27 mouse cellular contexts compared by ENCODE assay signal in the genomic region with DNA sequence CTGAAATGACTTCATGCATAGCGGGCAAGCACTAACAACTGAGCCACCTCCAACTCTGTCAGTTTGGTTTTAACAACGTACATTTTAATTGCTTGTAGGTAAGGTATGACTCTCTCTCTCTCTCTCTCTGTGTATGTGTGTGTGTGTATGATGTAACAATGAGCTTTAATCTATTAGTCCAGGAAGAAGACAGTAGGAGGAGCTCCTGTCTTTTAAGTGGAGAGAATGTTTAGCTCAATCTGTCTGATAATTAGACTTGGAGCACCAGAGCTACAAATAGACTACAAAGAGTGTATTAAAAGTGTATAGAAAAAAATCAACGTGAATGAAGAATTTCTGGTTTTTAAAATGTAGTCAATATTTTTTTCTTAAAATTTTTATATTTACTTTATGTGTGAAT. TPM values are rescaled to one million over a fixed set of nuclear protein-coding genes. Genes with fewer than 3 reads are reported as not detected.
A peak's percentile ranks its signal among the peaks of the same experiment; 100 is the strongest.
DNase-seq lines count a peak whose midpoint lies in the region; ATAC-seq and TF ChIP-seq lines count a peak whose summit lies in the region.
"Had no signal": no experiment of that assay in that cellular context is flagged by ENCODE, and none has a peak within 500 bp of the region (broad histone marks: within the 10 kb centered on the region; RNA-seq: fewer than 3 reads in every experiment).

No protein-coding gene starts in this region.

- TF ChIP-seq EP300 in heart, postnatal 0 days (IDR thresholded peaks at IDR 0.05; ENCODE audit: low read depth): no peak
- TF ChIP-seq EP300 in stomach, postnatal 0 days (optimal IDR thresholded peaks at IDR 0.05): no peak

- no peaks in the 10 kb centered on the region for H3K36me3 ChIP-seq in heart, postnatal 0 days (replicated peaks; ENCODE audit: control insufficient read depth, insufficient read depth, low read length)
- H3K36me3 ChIP-seq in midbrain, postnatal 0 days (ENCODE audit: insufficient read depth, low read length): no peaks in the 10 kb centered on the region
- H3K36me3 ChIP-seq in midbrain, embryonic 16.5 days (ENCODE audit: control insufficient read depth, insufficient read depth, low read length): no peaks in the 10 kb centered on the region
- H3K36me3 ChIP-seq in stomach, postnatal 0 days (ENCODE audit: control insufficient read depth, insufficient read depth, low read length): no peaks in the 10 kb centered on the region
- H3K36me3 ChIP-seq: embryonic facial prominence, embryonic 10.5 days; embryonic facial prominence, embryonic 13.5 days; forebrain, embryonic 12.5 days; forebrain, embryonic 15.5 days; hindbrain, embryonic 12.5 days; hindbrain, embryonic 15.5 days had no signal

- peaks cover 6% of the 10 kb centered on the region; the same call in 1 of the 2 replicates for H3K4me1 ChIP-seq in heart, postnatal 0 days (ENCODE audit: control insufficient read depth, insufficient read depth)
- no peaks in the 10 kb centered on the region for H3K4me1 ChIP-seq in midbrain, postnatal 0 days (ENCODE audit: insufficient read depth, low read length)
- no peaks in the 10 kb centered on the region for H3K4me1 ChIP-seq in midbrain, embryonic 16.5 days (ENCODE audit: control insufficient read depth, insufficient read depth, low read length)
- peaks cover under 1% of the 10 kb centered on the region; the same call in 1 of the 2 replicates for H3K4me1 ChIP-seq in stomach, postnatal 0 days (replicated peaks; ENCODE audit: control insufficient read depth, insufficient read depth)
- H3K4me1 ChIP-seq: forebrain, embryonic 12.5 days; forebrain, embryonic 15.5 days; hindbrain, embryonic 12.5 days; hindbrain, embryonic 15.5 days had no signal

- no peak overlapping the region for H3K4me3 ChIP-seq in heart, postnatal 0 days (ENCODE audit: low read depth, low read length)
- no peak overlapping the region for H3K4me3 ChIP-seq in layer of hippocampus, adult 2 months
- H3K4me3 ChIP-seq in midbrain, postnatal 0 days (ENCODE audit: low read depth, low read length): no peak overlapping the region
- H3K4me3 ChIP-seq in midbrain, embryonic 16.5 days (ENCODE audit: low read depth, low read length): no peak overlapping the region
- H3K4me3 ChIP-seq in stomach, postnatal 0 days (ENCODE audit: low read depth, low read length): no peak overlapping the region
- H3K4me3 ChIP-seq: embryonic facial prominence, embryonic 10.5 days; embryonic facial prominence, embryonic 13.5 days; erythroblast, embryonic 14.5 days; forebrain, embryonic 12.5 days; forebrain, embryonic 15.5 days; hindbrain, embryonic 12.5 days; hindbrain, embryonic 15.5 days had no signal

- no peak overlapping the region for H3K9ac ChIP-seq in heart, postnatal 0 days (replicated peaks; ENCODE audit: low read depth, low read length)
- H3K9ac ChIP-seq in midbrain, postnatal 0 days (replicated peaks; ENCODE audit: low read length, poor library complexity, severe bottlenecking): no peak overlapping the region
- no peak overlapping the region for H3K9ac ChIP-seq in midbrain, embryonic 16.5 days (ENCODE audit: low read depth, low read length)
- no peak overlapping the region for H3K9ac ChIP-seq in stomach, postnatal 0 days (ENCODE audit: low read length)
- H3K9ac ChIP-seq: embryonic facial prominence, embryonic 13.5 days; forebrain, embryonic 12.5 days; forebrain, embryonic 15.5 days; hindbrain, embryonic 12.5 days; hindbrain, embryonic 15.5 days had no signal

- WGBS in heart, postnatal 0 days: 60% methylated on average over 3 of the region's 3 CpGs
- WGBS in midbrain, postnatal 0 days: 84% methylated on average over 3 of the region's 3 CpGs
- WGBS in midbrain, embryonic 16.5 days: 89% methylated on average over 3 of the region's 3 CpGs
- 75% methylated on average over 3 of the region's 3 CpGs for WGBS in stomach, postnatal 0 days

- no peaks in the 10 kb centered on the region for H3K27me3 ChIP-seq in heart, postnatal 0 days (ENCODE audit: control insufficient read depth, insufficient read depth, low read length)
- H3K27me3 ChIP-seq in midbrain, postnatal 0 days (ENCODE audit: insufficient read depth, low read length): no peaks in the 10 kb centered on the region
- no peaks in the 10 kb centered on the region for H3K27me3 ChIP-seq in midbrain, embryonic 16.5 days (ENCODE audit: control insufficient read depth, insufficient read depth, low read depth, low read length)
- no peaks in the 10 kb centered on the region for H3K27me3 ChIP-seq in stomach, postnatal 0 days (ENCODE audit: control insufficient read depth, insufficient read depth, low read length)
- H3K27me3 ChIP-seq: embryonic facial prominence, embryonic 13.5 days; forebrain, embryonic 12.5 days; forebrain, embryonic 15.5 days; hindbrain, embryonic 12.5 days; hindbrain, embryonic 15.5 days; Patski had no signal

- H3K27ac ChIP-seq in heart, postnatal 0 days (ENCODE audit: low read depth): no peak overlapping the region
- H3K27ac ChIP-seq in layer of hippocampus, adult 2 months: no peak overlapping the region
- no peak overlapping the region for H3K27ac ChIP-seq in midbrain, postnatal 0 days (ENCODE audit: low read depth, low read length)
- no peak overlapping the region for H3K27ac ChIP-seq in midbrain, embryonic 16.5 days (ENCODE audit: low read length)
- H3K27ac ChIP-seq in stomach, postnatal 0 days (replicated peaks): no peak overlapping the region
- H3K27ac ChIP-seq: embryonic facial prominence, embryonic 10.5 days; embryonic facial prominence, embryonic 13.5 days; forebrain, embryonic 12.5 days; forebrain, embryonic 15.5 days; hindbrain, embryonic 12.5 days; hindbrain, embryonic 15.5 days had no signal

- no peak for ATAC-seq in heart, postnatal 0 days (ENCODE audit: insufficient read depth, low read depth)
- ATAC-seq in midbrain, postnatal 0 days (ENCODE audit: low FRiP score): no peak
- ATAC-seq in midbrain, embryonic 16.5 days: no peak
- no peak for ATAC-seq in stomach, postnatal 0 days (ENCODE audit: low FRiP score, low TSS enrichment)
- ATAC-seq: CD4-positive, CD25-positive, alpha-beta regulatory T cell, adult 4 months; forebrain, embryonic 15.5 days; Patski had no signal

- no peak overlapping the region for H3K4me2 ChIP-seq in heart, postnatal 0 days (ENCODE audit: low read depth, low read length)
- H3K4me2 ChIP-seq in midbrain, postnatal 0 days (ENCODE audit: low read depth, low read length, poor library complexity, severe bottlenecking): no peak overlapping the region
- H3K4me2 ChIP-seq in midbrain, embryonic 16.5 days (ENCODE audit: low read length): no peak overlapping the region
- no peak overlapping the region for H3K4me2 ChIP-seq in stomach, postnatal 0 days (replicated peaks; ENCODE audit: low read depth)
- H3K4me2 ChIP-seq: embryonic facial prominence, embryonic 13.5 days; forebrain, embryonic 12.5 days; forebrain, embryonic 15.5 days; heart, embryonic 11.5 days; hindbrain, embryonic 12.5 days; hindbrain, embryonic 15.5 days had no signal

- TF ChIP-seq CTCF in heart, postnatal 0 days (IDR thresholded peaks at IDR 0.05; ENCODE audit: low read depth): no peak
- TF ChIP-seq CTCF in layer of hippocampus, adult 2 months (conservative IDR thresholded peaks at IDR 0.05): peak; percentile 23; the same call in 1 of the 2 replicates
- 0 out of 2 replicates have a peak, but pooled peaks have one; percentile 17 for TF ChIP-seq CTCF in midbrain, postnatal 0 days (IDR thresholded peaks at IDR 0.05)
- peak; percentile 6; the same call in 1 of the 2 replicates for TF ChIP-seq CTCF in stomach, postnatal 0 days (IDR thresholded peaks at IDR 0.05; ENCODE audit: low read depth)

- intact Hi-C loops in heart, postnatal 25 days (cut with DNase I): no loop called here

- H3K9me3 ChIP-seq in heart, postnatal 0 days (replicated peaks; ENCODE audit: control insufficient read depth, low read length): no peaks in the 10 kb centered on the region
- no peaks in the 10 kb centered on the region for H3K9me3 ChIP-seq in midbrain, postnatal 0 days (ENCODE audit: low read length)
- H3K9me3 ChIP-seq in midbrain, embryonic 16.5 days (replicated peaks; ENCODE audit: control insufficient read depth, low read length, poor library complexity, severe bottlenecking): no peaks in the 10 kb centered on the region
- H3K9me3 ChIP-seq in stomach, postnatal 0 days (ENCODE audit: control insufficient read depth, low read length): no peaks in the 10 kb centered on the region
- H3K9me3 ChIP-seq: forebrain, embryonic 12.5 days; forebrain, embryonic 15.5 days; hindbrain, embryonic 12.5 days; hindbrain, embryonic 15.5 days had no signal

- DNase-seq in heart, postnatal 0 days (ENCODE audit: low spot score): peak; percentile 5
- no peak for DNase-seq in heart, postnatal 25 days (ENCODE audit: low spot score)
- DNase-seq in layer of hippocampus, adult 2 months (ENCODE audit: low spot score in 2 of 2): no peak
- no peak for DNase-seq in layer of hippocampus, adult 9-10 months (ENCODE audit: low spot score)
- no peak for DNase-seq in midbrain, postnatal 0 days (ENCODE audit: low spot score)
- DNase-seq in stomach, postnatal 0 days (ENCODE audit: low spot score): no peak
- DNase-seq in frontal cortex, postnatal 36 days (ENCODE audit: low spot score in 2 of 2): no peak
- DNase-seq: adrenal gland, postnatal 10 days; adrenal gland, postnatal 36 days; cerebellum, adult 18-20 months; cerebellum, adult 9-11 months; cerebellum, postnatal 25 days; embryo, embryonic 11 days; gastrocnemius, postnatal 10 days; gastrocnemius, postnatal 36 days; heart, postnatal 10 days had no signal

RNA-seq across cellular contexts. Expression of a gene that starts 6.0 kb away (rescaled TPM):
- 429 and 487 TPM in 2 replicates for total RNA-seq in heart, postnatal 0 days (2014; rRNA removed; ENCODE audit: low replicate concordance)
- 773 and 817 TPM in 2 replicates for polyA plus RNA-seq in heart, postnatal 0 days (2015; fragmentation: Nextera tagmentation; extraction: Ambion mirVana)
- 100 to 1,000 TPM; 944 to 988 TPM for total RNA-seq in heart, postnatal 25 days (2021)
- 10 to 100 TPM; 38.9 to 41.1 TPM for total RNA-seq in layer of hippocampus, adult 2 months (2021)
- 39.9 and 40.9 TPM in 2 replicates for total RNA-seq in midbrain, postnatal 0 days (2014; rRNA removed)
- 65.3 and 65.7 TPM in 2 replicates for polyA plus RNA-seq in midbrain, postnatal 0 days (2015; fragmentation: Nextera tagmentation; extraction: Ambion mirVana)
- polyA plus RNA-seq in midbrain, embryonic 16.5 days (2015; fragmentation: Nextera tagmentation; extraction: Ambion mirVana): 82.2 and 92.0 TPM in 2 replicates
- 497 and 534 TPM in 2 replicates for polyA plus RNA-seq in stomach, postnatal 0 days (2015; fragmentation: Nextera tagmentation; extraction: Ambion mirVana)

RNA-seq across cellular contexts. Expression of a gene that starts 6.2 kb away (rescaled TPM):
- 392 and 459 TPM in 2 replicates for total RNA-seq in heart, postnatal 0 days (2014; rRNA removed; ENCODE audit: low replicate concordance)
- polyA plus RNA-seq in heart, postnatal 0 days (2015; fragmentation: Nextera tagmentation; extraction: Ambion mirVana): 214 and 238 TPM in 2 replicates
- total RNA-seq in heart, postnatal 25 days (2021): 1,000 to 10,000 TPM; 1,192 to 1,218 TPM
- 1 to 10 TPM; 2.2 to 2.8 TPM for total RNA-seq in layer of hippocampus, adult 2 months (2021)
- 0.60 and 0.90 TPM in 2 replicates for total RNA-seq in midbrain, postnatal 0 days (2014; rRNA removed)
- polyA plus RNA-seq in midbrain, postnatal 0 days (2015; fragmentation: Nextera tagmentation; extraction: Ambion mirVana): 0.66 and 1.2 TPM in 2 replicates
- 1.3 and 1.4 TPM in 2 replicates for polyA plus RNA-seq in midbrain, embryonic 16.5 days (2015; fragmentation: Nextera tagmentation; extraction: Ambion mirVana)
- 9.6 and 9.8 TPM in 2 replicates for polyA plus RNA-seq in stomach, postnatal 0 days (2015; fragmentation: Nextera tagmentation; extraction: Ambion mirVana)
- polyA plus RNA-seq: erythroblast, embryonic 14.5 days had no signal

Comparison
In these comparisons a context has a peak if more than half of its experiments do, and no peak if none do; other contexts are left out.
1. RNA of a gene that starts 6.0 kb away (total RNA-seq): 944 to 988 TPM in heart, postnatal 25 days and 429 to 487 TPM in heart, postnatal 0 days; 38.9 to 41.1 TPM in layer of hippocampus, adult 2 months and 39.9 to 40.9 TPM in midbrain, postnatal 0 days; every median in the first group is over 10 times any median in the second.
2. RNA of a gene that starts 6.2 kb away (total RNA-seq): 1,192 to 1,218 TPM in heart, postnatal 25 days and 392 to 459 TPM in heart, postnatal 0 days; 2.2 to 2.8 TPM in layer of hippocampus, adult 2 months and 0.60 to 0.90 TPM in midbrain, postnatal 0 days; every median in the first group is over 100 times any median in the second.